In genomic region chr2:157030804-157031203, GRCm38 (mm10) we compare ENCODE assay signal across 8 mouse cellular contexts. TPM values are rescaled to one million over a fixed set of nuclear protein-coding genes. Genes with fewer than 3 reads are reported as not detected.
DNase-seq lines count a peak whose midpoint lies in the region; ATAC-seq lines count a peak whose summit lies in the region.

No protein-coding gene starts in this region.

- no peak overlapping the region for H3K27ac ChIP-seq in intestine, embryonic 16.5 days (ENCODE audit: low read length)
- H3K27ac ChIP-seq in limb, embryonic 12.5 days: no peak overlapping the region
- H3K27ac ChIP-seq in stomach, embryonic 14.5 days (ENCODE audit: low read length): no peak overlapping the region

- peaks cover 25% of the 10 kb centered on the region for H3K36me3 ChIP-seq in intestine, embryonic 16.5 days (ENCODE audit: control insufficient read depth, insufficient read depth, low read length)
- peaks cover 95% of the 10 kb centered on the region for H3K36me3 ChIP-seq in limb, embryonic 12.5 days
- peaks cover 81% of the 10 kb centered on the region for H3K36me3 ChIP-seq in stomach, embryonic 14.5 days (ENCODE audit: control insufficient read depth, insufficient read depth, low read length)

- H3K4me2 ChIP-seq in intestine, embryonic 16.5 days (ENCODE audit: low read depth, low read length): no peak overlapping the region
- H3K4me2 ChIP-seq in limb, embryonic 12.5 days: no peak overlapping the region
- H3K4me2 ChIP-seq in stomach, embryonic 14.5 days (replicated peaks; ENCODE audit: low read depth, low read length): no peak overlapping the region

- peak; percentile 91 for DNase-seq in layer of hippocampus, adult 11-12 months (ENCODE audit: low spot score)
- DNase-seq in layer of hippocampus, adult 9-10 months (ENCODE audit: low spot score): no peak
- peak; percentile 89 to 95 for DNase-seq in cerebellum, postnatal 25 days
- DNase-seq in gastrocnemius, adult 18-20 months (ENCODE audit: low spot score): peak; percentile 85
- DNase-seq in naive thymus-derived CD4-positive, alpha-beta T cell, adult 2 months (ENCODE audit: low read depth): peak; percentile 86

- 43% methylated on average over 9 of the region's 9 CpGs for WGBS in intestine, embryonic 16.5 days
- 43% methylated on average over 9 of the region's 9 CpGs for WGBS in limb, embryonic 12.5 days
- whole genome bisulfite sequencing in stomach, embryonic 14.5 days: 35% methylated on average over 9 of the region's 9 CpGs

- ATAC-seq in intestine, embryonic 16.5 days: peak; percentile 44; the same call in 1 of the 2 replicates
- ATAC-seq in limb, embryonic 12.5 days (ENCODE audit: insufficient number of reproducible peaks, insufficient read depth, low FRiP score, low TSS enrichment, low read depth): 0 out of 2 replicates have a peak, but pooled peaks have one; percentile 56
- peak; percentile 67; the same call in 1 of the 2 replicates for ATAC-seq in stomach, embryonic 14.5 days (ENCODE audit: insufficient number of reproducible peaks, insufficient read depth, low FRiP score, low read depth)

- no peaks in the 10 kb centered on the region for H3K9me3 ChIP-seq in intestine, embryonic 16.5 days (ENCODE audit: control insufficient read depth, low read length)
- H3K9me3 ChIP-seq in limb, embryonic 12.5 days: peaks cover 11% of the 10 kb centered on the region; the same call in 1 of the 2 replicates
- no peaks in the 10 kb centered on the region for H3K9me3 ChIP-seq in stomach, embryonic 14.5 days (ENCODE audit: control insufficient read depth, low read depth, low read length)

- no peak overlapping the region for H3K9ac ChIP-seq in intestine, embryonic 16.5 days (ENCODE audit: low read depth, low read length)
- H3K9ac ChIP-seq in limb, embryonic 12.5 days (replicated peaks): no peak overlapping the region
- H3K9ac ChIP-seq in stomach, embryonic 14.5 days (replicated peaks; ENCODE audit: low read depth, low read length): no peak overlapping the region

- no peak overlapping the region for H3K4me3 ChIP-seq in intestine, embryonic 16.5 days (ENCODE audit: low read length)
- no peak overlapping the region for H3K4me3 ChIP-seq in limb, embryonic 12.5 days (replicated peaks)
- no peak overlapping the region for H3K4me3 ChIP-seq in stomach, embryonic 14.5 days (ENCODE audit: low read depth, low read length)

- H3K4me1 ChIP-seq in intestine, embryonic 16.5 days (ENCODE audit: control insufficient read depth, insufficient read depth, low read length): no peaks in the 10 kb centered on the region
- H3K4me1 ChIP-seq in limb, embryonic 12.5 days (replicated peaks): no peaks in the 10 kb centered on the region
- no peaks in the 10 kb centered on the region for H3K4me1 ChIP-seq in stomach, embryonic 14.5 days (ENCODE audit: control insufficient read depth, insufficient read depth, low read length)

- H3K27me3 ChIP-seq in intestine, embryonic 16.5 days (replicated peaks; ENCODE audit: control insufficient read depth, insufficient read depth, low read length): no peaks in the 10 kb centered on the region
- H3K27me3 ChIP-seq in limb, embryonic 12.5 days: no peaks in the 10 kb centered on the region
- H3K27me3 ChIP-seq in stomach, embryonic 14.5 days (ENCODE audit: control insufficient read depth, insufficient read depth, low read length): no peaks in the 10 kb centered on the region

RNA-seq across cellular contexts. Expression of gene Dsn1, which starts 23.9 kb away (rescaled TPM):
- total RNA-seq in gastrocnemius, adult 18-20 months (2021): 1 to 10 TPM; 1.3 to 1.9 TPM
- polyA plus RNA-seq in intestine, embryonic 16.5 days (2015; fragmentation: Nextera tagmentation; extraction: Ambion mirVana): 23.4 and 25.3 TPM in 2 replicates
- polyA plus RNA-seq in limb, embryonic 12.5 days (2016; fragmentation: Nextera tagmentation; extraction: Ambion mirVana): 54.1 and 58.8 TPM in 2 replicates
- polyA plus RNA-seq in stomach, embryonic 14.5 days (2014; fragmentation: Nextera tagmentation; extraction: Ambion mirVana): 36.4 and 38.7 TPM in 2 replicates

RNA-seq across cellular contexts. Expression of gene Ndrg3, which starts 38.9 kb away (rescaled TPM):
- total RNA-seq in gastrocnemius, adult 18-20 months (2021): 10 to 100 TPM; 34.0 to 34.1 TPM
- polyA plus RNA-seq in intestine, embryonic 16.5 days (2015; fragmentation: Nextera tagmentation; extraction: Ambion mirVana): 46.7 and 47.6 TPM in 2 replicates
- polyA plus RNA-seq in limb, embryonic 12.5 days (2016; fragmentation: Nextera tagmentation; extraction: Ambion mirVana): 42.0 TPM in 2 replicates
- polyA plus RNA-seq in stomach, embryonic 14.5 days (2014; fragmentation: Nextera tagmentation; extraction: Ambion mirVana): 44.4 and 45.1 TPM in 2 replicates

RNA-seq across cellular contexts. Expression of gene Soga1, which starts 48.2 kb away (rescaled TPM):
- total RNA-seq in gastrocnemius, adult 18-20 months (2021): 1 to 10 TPM; 2.7 to 3.9 TPM
- 1.2 and 1.3 TPM in 2 replicates for polyA plus RNA-seq in intestine, embryonic 16.5 days (2015; fragmentation: Nextera tagmentation; extraction: Ambion mirVana)
- polyA plus RNA-seq in limb, embryonic 12.5 days (2016; fragmentation: Nextera tagmentation; extraction: Ambion mirVana): 5.0 and 5.6 TPM in 2 replicates
- 7.3 and 8.1 TPM in 2 replicates for polyA plus RNA-seq in stomach, embryonic 14.5 days (2014; fragmentation: Nextera tagmentation; extraction: Ambion mirVana)

RNA-seq across cellular contexts. Expression of gene Tldc2, which starts 56.1 kb away (rescaled TPM):
- not detected for total RNA-seq in gastrocnemius, adult 18-20 months (2021)
- polyA plus RNA-seq in intestine, embryonic 16.5 days (2015; fragmentation: Nextera tagmentation; extraction: Ambion mirVana): not detected in 2 replicates
- not detected in 2 replicates for polyA plus RNA-seq in limb, embryonic 12.5 days (2016; fragmentation: Nextera tagmentation; extraction: Ambion mirVana)
- not detected in 2 replicates for polyA plus RNA-seq in stomach, embryonic 14.5 days (2014; fragmentation: Nextera tagmentation; extraction: Ambion mirVana)
